Mouse (Mus musculus) forebrain, postnatal 0 days (tissue): ENCODE data around the gene Cyp27b1. TPM values are rescaled to one million over a fixed set of nuclear protein-coding genes. Genes with fewer than 3 reads are reported as not detected.

Source experiments
- ATAC-seq: fragments of 200-750 bp; cut with Nextera tagmentation; 2 replicates; pipeline ENCODE4 v1.8.0; 2017; ENCODE audit warnings: mild to moderate bottlenecking, moderate library complexity
- DNase-seq: peaks from one replicate; pipeline ENCODE4 v3.0.0-alpha.2; 2015
- H3K27ac ChIP-seq: fragments of 300-500 bp; sonication (generic); 2 replicates; pipeline ENCODE4 v1.5.1; 2014; ENCODE audit warnings: low read depth, mild to moderate bottlenecking, antibody characterized with exemption, low read length, moderate library complexity, mixed read lengths
- H3K27me3 ChIP-seq: fragments of 300-500 bp; sonication (generic); 2 replicates; pipeline ENCODE4 v1.6.1; 2014; ENCODE audit warnings: mild to moderate bottlenecking, low read length, mixed read lengths; ENCODE audit not compliant: insufficient read depth
- H3K36me3 ChIP-seq: fragments of 300-500 bp; sonication (generic); 2 replicates; pipeline ENCODE4 v1.6.1; 2014; ENCODE audit warnings: mild to moderate bottlenecking, moderate library complexity; ENCODE audit not compliant: insufficient read depth
- H3K4me1 ChIP-seq: fragments of 300-500 bp; sonication (generic); 2 replicates; pipeline ENCODE4 v1.6.1; 2014; ENCODE audit warnings: antibody characterized with exemption; ENCODE audit not compliant: insufficient read depth
- H3K4me2 ChIP-seq: fragments of 300-500 bp; sonication (generic); 2 replicates; pipeline ENCODE4 v1.6.1; 2014; ENCODE audit warnings: low read depth, mild to moderate bottlenecking, moderate library complexity
- H3K4me3 ChIP-seq: fragments of 300-500 bp; sonication (generic); 2 replicates; pipeline ENCODE4 v1.5.1; 2014; ENCODE audit warnings: low read depth, low read length, mixed read lengths
- H3K9ac ChIP-seq: fragments of 300-500 bp; sonication (generic); 2 replicates; pipeline ENCODE4 v1.6.1; 2014; ENCODE audit warnings: mild to moderate bottlenecking
- H3K9me3 ChIP-seq: fragments of 300-500 bp; sonication (generic); 2 replicates; pipeline ENCODE4 v1.6.1; 2016; ENCODE audit warnings: low read length
- CTCF ChIP-seq: sonication (generic); IDR thresholded peaks from 2 replicates; pipeline ENCODE4 v1.5.1; 2016; ENCODE audit warnings: antibody characterized with exemption, control low read depth, low read depth
- WGBS: fragments of 180-500 bp; shearing (Covaris S2); extraction: QIAGEN DNeasy Blood & Tissue Kit; methylation state at CpG from one replicate; pipeline ENCODE4 v1.1.7; 2014; 5-methylcytosine and 5-hydroxymethylcytosine counted together
- polyA plus RNA-seq: library from polyadenylated mRNA; unstranded; fragments of >200 nt; fragmentation: Nextera tagmentation; extraction: Ambion mirVana; gene quantifications from 2 replicates; pipeline ENCODE4 v1.2.1, GENCODE M21; 2015
- total RNA-seq: library from RNA; depleted of rRNA; stranded (reverse); fragments of >200 nt; gene quantifications from 2 replicates; pipeline ENCODE4 v1.2.3, GENCODE M21; 2014

The Cyp27b1 gene
- total and polyA plus RNA-seq, 2 experiments from 2014 or later = 0.11 to 0.33 TPM

DNA sequence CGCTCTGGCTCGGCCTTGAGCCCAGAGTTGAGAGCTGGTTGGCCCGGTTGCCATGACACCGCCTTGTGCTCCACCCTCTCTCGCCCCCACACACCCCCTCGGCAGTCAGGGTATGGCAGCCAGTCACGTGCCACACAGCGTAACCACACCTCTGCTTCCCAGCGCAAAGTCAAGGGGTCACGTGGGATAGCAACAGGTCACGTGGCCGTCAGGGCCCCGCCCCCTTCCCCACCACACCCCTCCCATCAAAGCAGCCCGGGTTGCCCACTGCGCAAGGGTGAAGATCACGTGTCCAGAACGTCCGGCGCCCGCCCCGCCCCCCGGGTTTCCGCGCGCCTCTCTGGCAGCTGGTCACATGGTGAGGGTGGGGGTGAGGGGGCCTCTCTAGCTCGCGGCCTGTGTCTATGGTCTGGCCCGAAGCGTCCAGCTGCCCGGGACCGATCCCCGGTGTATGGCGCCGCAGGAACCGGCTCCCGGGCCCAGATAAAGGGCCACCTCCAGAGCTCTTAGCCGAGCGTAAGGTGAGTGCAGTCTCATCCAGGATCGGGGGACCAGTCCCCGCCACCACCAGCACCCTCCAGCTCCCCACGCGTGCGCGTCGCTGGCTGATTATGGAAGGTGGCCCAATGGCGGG, 15.3 kb downstream of the Cyp27b1 start, which contains the start of gene Cdk4:
Cdk4 (plus strand) TSS at position 296 of the 634 bp plus-strand sequence.
- 1% methylated on average over 46 of the region's 46 CpGs for WGBS
- peak within 1 kb of the TSS; percentile 94 for H3K9ac ChIP-seq
- peak within 1 kb of the TSS; percentile 91 for H3K4me3 ChIP-seq
- H3K4me1 ChIP-seq = peaks cover 15% of the 10 kb centered on the region
- peak within 1 kb of the TSS; percentile 96 for H3K27ac ChIP-seq
- H3K9me3 ChIP-seq = no peaks in the 10 kb centered on the region
- DNase-seq = peak; percentile 99
- peak; percentile 89 for ATAC-seq
- peak within 1 kb of the TSS; percentile 88 for H3K4me2 ChIP-seq
- TF ChIP-seq CTCF = 0 out of 2 replicates have a peak, but pooled peaks have one; percentile 0
- no peaks in the 10 kb centered on the region for H3K27me3 ChIP-seq
- peaks cover 37% of the 10 kb centered on the region for H3K36me3 ChIP-seq

DNA sequence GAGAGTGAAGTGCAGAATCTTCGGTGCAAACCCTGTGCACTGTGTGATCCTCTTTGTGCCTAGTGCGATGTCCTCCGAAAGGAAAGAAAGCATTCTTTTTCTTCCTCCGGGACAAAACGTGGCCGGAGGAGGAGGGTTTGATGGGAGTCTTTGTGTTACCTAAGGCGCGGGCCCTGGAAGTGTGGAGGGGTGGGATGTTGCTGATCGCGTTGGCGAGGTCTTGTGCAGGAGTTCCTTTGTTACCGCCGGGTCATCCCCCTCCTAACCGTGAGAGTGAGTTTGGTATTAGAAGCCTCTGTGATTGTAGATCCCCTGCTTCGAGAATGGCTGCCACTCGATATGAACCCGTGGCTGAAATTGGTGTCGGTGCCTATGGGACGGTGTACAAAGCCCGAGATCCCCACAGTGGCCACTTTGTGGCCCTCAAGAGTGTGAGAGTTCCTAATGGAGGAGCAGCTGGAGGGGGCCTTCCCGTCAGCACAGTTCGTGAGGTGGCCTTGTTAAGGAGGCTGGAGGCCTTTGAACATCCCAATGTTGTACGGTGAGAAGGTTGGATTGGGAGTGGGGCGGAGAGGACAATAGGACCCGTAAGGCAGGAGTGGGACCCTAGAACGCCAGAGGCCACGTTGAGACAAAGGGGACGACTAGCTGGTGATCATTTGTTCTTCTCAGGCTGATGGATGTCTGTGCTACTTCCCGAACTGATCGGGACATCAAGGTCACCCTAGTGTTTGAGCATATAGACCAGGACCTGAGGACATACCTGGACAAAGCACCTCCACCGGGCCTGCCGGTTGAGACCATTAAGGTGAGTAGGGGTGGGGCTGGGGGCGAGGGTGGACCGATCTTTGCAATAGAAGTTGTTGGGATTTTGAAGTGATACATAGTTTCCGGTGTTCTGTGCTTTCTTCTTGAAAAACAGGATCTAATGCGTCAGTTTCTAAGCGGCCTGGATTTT, 16.1 kb downstream of the Cyp27b1 start:
- no peak for TF ChIP-seq CTCF
- peak overlapping the region; percentile 91 for H3K4me3 ChIP-seq
- no peaks in the 10 kb centered on the region for H3K9me3 ChIP-seq
- ATAC-seq (peak; percentile 1; the same call in 1 of the 2 replicates), DNase-seq (no peak)
- peak overlapping the region; percentile 94 for H3K9ac ChIP-seq
- H3K36me3 ChIP-seq = peaks cover 42% of the 10 kb centered on the region
- H3K27ac ChIP-seq = peak overlapping the region; percentile 96
- peaks cover 21% of the 10 kb centered on the region for H3K4me1 ChIP-seq
- H3K4me2 ChIP-seq = peak overlapping the region; percentile 88
- no peaks in the 10 kb centered on the region for H3K27me3 ChIP-seq
- 12% methylated on average over 37 of the region's 37 CpGs for WGBS

DNA sequence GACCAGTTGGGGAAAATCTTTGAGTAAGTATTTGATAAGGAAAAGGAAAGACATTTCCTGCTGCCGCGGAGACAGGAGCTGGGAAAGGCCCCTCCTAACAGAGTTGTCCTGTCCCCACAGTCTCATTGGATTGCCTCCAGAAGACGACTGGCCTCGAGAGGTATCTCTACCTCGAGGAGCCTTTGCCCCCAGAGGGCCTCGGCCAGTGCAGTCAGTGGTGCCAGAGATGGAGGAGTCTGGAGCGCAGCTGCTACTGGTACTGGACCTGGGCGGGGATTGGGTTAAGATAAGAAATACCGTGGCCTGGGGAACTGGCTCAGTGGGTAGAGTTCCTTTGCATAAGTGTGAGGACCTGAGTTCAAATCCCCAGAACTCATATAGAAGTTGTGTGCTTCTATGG, 17.9 kb downstream of the Cyp27b1 start:
- Histone ChIP-seq H3K4me2 (no peak overlapping the region), H3K36me3 (peaks cover 42% of the 10 kb centered on the region), H3K27me3 (no peaks in the 10 kb centered on the region), H3K4me1 (peaks cover 24% of the 10 kb centered on the region), H3K9ac (no peak overlapping the region), H3K4me3 (no peak overlapping the region), H3K27ac (no peak overlapping the region), H3K9me3 (no peaks in the 10 kb centered on the region)
- no peak for ATAC-seq
- DNase-seq = no peak
- no peak for TF ChIP-seq CTCF
- 89% methylated on average over 9 of the region's 9 CpGs for WGBS

DNA sequence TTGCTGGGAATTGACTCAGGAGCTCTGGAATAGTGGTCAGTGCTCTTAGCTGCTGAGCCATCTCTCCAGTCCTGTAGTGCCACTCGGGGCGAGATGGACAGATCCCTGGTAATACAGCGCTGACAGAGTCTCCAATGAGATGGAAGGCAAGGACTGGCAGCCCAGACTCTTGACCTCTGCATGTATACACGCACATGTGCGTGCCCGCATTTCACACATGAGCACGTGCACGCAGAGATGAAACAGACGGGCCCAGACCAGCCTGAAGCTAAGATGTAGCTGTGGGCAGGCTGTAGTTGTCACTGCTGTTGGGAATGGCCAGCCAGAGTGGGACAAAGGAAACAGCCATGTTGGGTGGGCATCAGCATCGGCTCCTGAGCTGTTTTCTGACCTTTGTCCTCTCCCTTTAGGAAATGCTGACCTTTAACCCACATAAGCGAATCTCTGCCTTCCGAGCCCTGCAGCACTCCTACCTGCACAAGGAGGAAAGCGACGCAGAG, 18.5 kb downstream of the Cyp27b1 start:
- no peaks in the 10 kb centered on the region for H3K9me3 ChIP-seq
- peaks cover 27% of the 10 kb centered on the region for H3K4me1 ChIP-seq
- H3K27ac ChIP-seq = no peak overlapping the region
- H3K9ac ChIP-seq = no peak overlapping the region
- 88% methylated on average over 14 of the region's 14 CpGs for WGBS
- H3K4me3 ChIP-seq = no peak overlapping the region
- peaks cover 42% of the 10 kb centered on the region for H3K36me3 ChIP-seq
- ATAC-seq = no peak
- TF ChIP-seq CTCF = no peak
- DNase-seq = no peak
- H3K27me3 ChIP-seq = no peaks in the 10 kb centered on the region
- no peak overlapping the region for H3K4me2 ChIP-seq

DNA sequence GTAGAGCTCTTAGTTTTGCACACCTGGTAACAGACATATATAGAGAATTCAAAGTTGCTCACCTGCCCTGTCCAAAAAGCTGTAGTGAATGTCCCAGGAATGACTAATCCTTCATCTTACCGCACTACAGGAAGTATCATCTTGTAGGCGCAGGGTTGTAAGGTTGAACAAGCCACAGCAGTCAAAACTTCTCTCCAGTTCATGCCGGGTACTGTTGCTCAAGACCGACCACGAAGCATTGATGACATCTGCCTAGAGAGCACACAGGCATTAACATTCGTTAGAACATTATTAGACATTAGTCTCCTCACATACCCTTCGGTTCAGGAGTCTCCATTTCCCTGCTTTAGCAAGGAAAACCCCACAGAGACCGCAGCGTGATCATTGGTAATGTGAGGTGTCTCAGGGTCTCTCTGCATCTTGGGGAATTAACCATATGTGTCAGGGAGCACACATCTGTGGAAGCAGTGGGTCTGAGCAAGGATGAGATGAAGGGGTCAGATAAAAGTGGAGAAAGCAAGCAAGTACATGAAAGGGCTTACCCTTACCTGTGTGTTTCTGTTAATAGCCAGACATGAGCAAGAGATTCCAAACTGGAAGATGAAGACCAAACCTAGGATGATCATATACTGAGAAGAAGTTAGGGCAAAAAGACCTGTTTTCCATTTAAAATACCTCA, 20.4 kb downstream of the Cyp27b1 start:
- TF ChIP-seq CTCF = no peak
- Histone ChIP-seq H3K4me2 (peak overlapping the region; percentile 93), H3K36me3 (peaks cover 42% of the 10 kb centered on the region), H3K27me3 (no peaks in the 10 kb centered on the region), H3K4me3 (no peak overlapping the region), H3K27ac (no peak overlapping the region), H3K9ac (peak overlapping the region; percentile 54; the same call in 1 of the 2 replicates), H3K9me3 (no peaks in the 10 kb centered on the region), H3K4me1 (peaks cover 21% of the 10 kb centered on the region)
- DNase-seq (no peak), ATAC-seq (no peak)
- 76% methylated on average over 9 of the region's 9 CpGs for WGBS

DNA sequence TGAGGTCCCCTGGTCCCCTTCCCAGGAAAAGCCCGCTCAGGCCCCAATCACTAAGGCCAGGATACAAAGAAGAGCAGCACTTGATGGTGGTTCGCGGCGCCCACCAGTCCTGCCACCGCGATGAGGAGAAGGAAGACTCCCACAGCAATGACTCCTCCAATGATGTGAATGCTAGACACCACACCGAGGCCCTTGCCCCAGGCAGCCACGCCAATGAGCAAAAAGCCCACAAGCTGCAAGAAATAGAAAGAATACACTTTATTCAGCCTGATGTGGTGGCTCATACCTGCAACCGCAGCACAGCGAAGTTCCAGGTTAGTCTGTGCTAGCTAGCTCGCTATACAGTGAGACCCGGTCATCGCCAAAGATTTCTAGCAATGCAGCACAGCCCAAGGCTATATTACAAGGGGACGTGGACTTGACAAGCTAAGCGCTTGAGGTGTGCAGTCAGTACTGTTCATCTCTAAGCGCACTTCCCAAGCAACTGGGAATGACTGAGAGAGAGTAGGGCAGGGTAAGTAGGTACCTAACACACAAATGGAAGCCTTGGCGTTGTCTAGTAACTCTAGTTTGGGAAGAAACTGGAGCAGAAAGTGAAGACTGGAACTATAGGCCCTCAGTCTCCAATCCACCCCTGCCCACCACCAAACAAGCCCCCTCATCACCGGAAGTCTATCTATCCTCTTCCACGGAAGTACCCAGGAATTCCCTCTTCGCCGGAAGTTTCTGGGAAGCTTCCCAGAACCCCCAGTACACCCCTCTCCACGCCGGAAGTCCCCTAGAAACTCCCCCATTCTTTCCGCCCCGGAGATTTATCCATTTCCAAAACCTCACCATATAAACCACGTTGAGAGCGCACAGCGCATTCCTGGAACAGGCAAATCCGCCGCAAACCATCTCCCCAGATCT, 21.5 kb downstream of the Cyp27b1 start:
- peak overlapping the region; percentile 50 for H3K4me3 ChIP-seq
- peaks cover 42% of the 10 kb centered on the region for H3K36me3 ChIP-seq
- H3K27me3 ChIP-seq = no peaks in the 10 kb centered on the region
- peak overlapping the region; percentile 54 for H3K9ac ChIP-seq
- peak overlapping the region; percentile 93 for H3K4me2 ChIP-seq
- H3K4me1 ChIP-seq = peaks cover 19% of the 10 kb centered on the region
- peak overlapping the region; percentile 84 for H3K27ac ChIP-seq
- WGBS = 5% methylated on average over 30 of the region's 30 CpGs
- ATAC-seq = peak; percentile 87
- no peak for DNase-seq
- H3K9me3 ChIP-seq = no peaks in the 10 kb centered on the region
- no peak for TF ChIP-seq CTCF
